Mouse (Mus musculus) left cerebral cortex, adult 9 months (tissue): ENCODE data around the gene B3gnt2.

Experiments
- DNase-seq, 2 experiments: peaks; one replicate each; pipeline ENCODE4 v3.0.0; 2022; ENCODE audit warnings: low spot score in 2 of 2

The B3gnt2 gene

GRCm38 (mm10) chr11:22860335-22861227 lies at the start of gene B3gnt2:
B3gnt2 (minus strand) TSS chr11:22860961.
- DNase-seq, result peak in 1 of 2 experiments; percentile 30

GRCm38 (mm10) chr11:22906453-22906865 lies 45.7 kb upstream of the B3gnt2 start:
- no peak for DNase-seq

- no peak for DNase-seq
Measured at GRCm38 (mm10) chr11:22902923-22903322, 42.2 kb upstream of the B3gnt2 start.

GRCm38 (mm10) chr11:22900041-22900440 lies 39.3 kb upstream of the B3gnt2 start:
- DNase-seq, result no peak

GRCm38 (mm10) chr11:22897642-22898041 lies 36.9 kb upstream of the B3gnt2 start:
- DNase-seq, result no peak

GRCm38 (mm10) chr11:22897127-22897526 lies 36.4 kb upstream of the B3gnt2 start:
- DNase-seq, result no peak

- no peak for DNase-seq
Measured at GRCm38 (mm10) chr11:22893075-22893474, 32.3 kb upstream of the B3gnt2 start.

- no peak for DNase-seq
Measured at GRCm38 (mm10) chr11:22892466-22892865, 31.7 kb upstream of the B3gnt2 start.

- DNase-seq, result no peak
Measured at GRCm38 (mm10) chr11:22891876-22892275, 31.1 kb upstream of the B3gnt2 start.

GRCm38 (mm10) chr11:22891242-22891641 lies 30.5 kb upstream of the B3gnt2 start:
- no peak for DNase-seq

- DNase-seq, result peak in 1 of 2 experiments; percentile 35
Measured at GRCm38 (mm10) chr11:22889224-22889623, 28.5 kb upstream of the B3gnt2 start.

- DNase-seq, result no peak
Measured at GRCm38 (mm10) chr11:22886991-22887390, 26.2 kb upstream of the B3gnt2 start.

GRCm38 (mm10) chr11:22885350-22885749 lies 24.6 kb upstream of the B3gnt2 start:
- DNase-seq, result no peak

- DNase-seq, result no peak
Measured at GRCm38 (mm10) chr11:22883676-22884075, 22.9 kb upstream of the B3gnt2 start.

GRCm38 (mm10) chr11:22882926-22883325 lies 22.2 kb upstream of the B3gnt2 start:
- no peak for DNase-seq

GRCm38 (mm10) chr11:22880383-22881172 lies 19.8 kb upstream of the B3gnt2 start:
- DNase-seq, result no peak

GRCm38 (mm10) chr11:22879645-22880044 lies 18.9 kb upstream of the B3gnt2 start:
- DNase-seq, result no peak

GRCm38 (mm10) chr11:22876680-22877330 lies 16.0 kb upstream of the B3gnt2 start:
- DNase-seq, result no peak

GRCm38 (mm10) chr11:22875279-22875678 lies 14.5 kb upstream of the B3gnt2 start:
- no peak for DNase-seq

GRCm38 (mm10) chr11:22874747-22875146 lies 14.0 kb upstream of the B3gnt2 start:
- no peak for DNase-seq

- no peak for DNase-seq
Measured at GRCm38 (mm10) chr11:22873383-22873782, 12.6 kb upstream of the B3gnt2 start.

GRCm38 (mm10) chr11:22872307-22872680 lies 11.5 kb upstream of the B3gnt2 start:
- DNase-seq, result no peak
